Mouse (Mus musculus) CH12.LX (cell line): ENCODE results near the gene F2. TPM values are rescaled to one million over a fixed set of nuclear protein-coding genes. Genes with fewer than 3 reads are reported as not detected.
A peak's percentile ranks its signal among the peaks of the same experiment; 100 is the strongest.

Experiments used
- DNase-seq: peaks from one replicate; pipeline ENCODE4 v3.0.0-alpha.2; 2013; ENCODE audit errors: extremely low read depth
- H3K27ac ChIP-seq: 2 replicates; pipeline ENCODE4 v1.5.1; 2012; ENCODE audit warnings: low read depth, mild to moderate bottlenecking, control low read depth, moderate library complexity; ENCODE audit not compliant: insufficient read depth
- H3K27me3 ChIP-seq: replicated peaks from 2 replicates; pipeline ENCODE3; 2012; ENCODE audit warnings: inconsistent platforms
- H3K36me3 ChIP-seq, 2 experiments: replicated peaks in 1 of 2; 2 replicates each; pipeline versions ENCODE3 to v1.6.1; 2012; ENCODE audit warnings: inconsistent platforms in 1 of 2, low read length in 1 of 2, mild to moderate bottlenecking in 1 of 2, mixed read lengths in 1 of 2, moderate library complexity in 1 of 2; ENCODE audit not compliant: control insufficient read depth in 1 of 2, insufficient read depth in 1 of 2
- H3K4me1 ChIP-seq, 2 experiments: 2 replicates each; pipeline ENCODE4 v1.6.1; 2012; ENCODE audit warnings: inconsistent platforms in 1 of 2, moderate library complexity in 1 of 2; ENCODE audit not compliant: insufficient read depth in 2 of 2, control insufficient read depth in 1 of 2
- H3K4me2 ChIP-seq: 2 replicates; pipeline ENCODE4 v1.6.1; 2012; ENCODE audit warnings: low read depth, mild to moderate bottlenecking, control low read depth; ENCODE audit not compliant: poor library complexity, insufficient read depth, severe bottlenecking
- H3K4me3 ChIP-seq, 3 experiments: fragments of 150-350 bp in 1 of 3; sonication (generic) in 1 of 3; replicated peaks in 1 of 3; 2 replicates each; pipeline versions ENCODE3 to v1.5.1; 2011 to 2012; ENCODE audit warnings: low read depth in 2 of 3, low read length in 2 of 3, mild to moderate bottlenecking in 2 of 3, moderate library complexity in 2 of 3, control low read depth in 1 of 3, improper control_type of control experiment in 1 of 3, inconsistent platforms in 1 of 3, mixed read lengths in 1 of 3; ENCODE audit not compliant: poor library complexity in 1 of 3
- H3K79me2 ChIP-seq: replicated peaks from 2 replicates; pipeline ENCODE4 v1.6.1; 2012; ENCODE audit warnings: mild to moderate bottlenecking, moderate library complexity; ENCODE audit not compliant: control insufficient read depth, poor library complexity, insufficient read depth, severe bottlenecking; ENCODE audit errors: extremely low read depth
- H3K9ac ChIP-seq: 2 replicates; pipeline ENCODE4 v1.6.1; 2012; ENCODE audit warnings: low read depth, mild to moderate bottlenecking, control low read depth, moderate library complexity; ENCODE audit not compliant: insufficient read depth
- H3K9me3 ChIP-seq: replicated peaks from 2 replicates; pipeline ENCODE3; 2012; ENCODE audit warnings: low read length, inconsistent platforms, mixed read lengths
- CHD2 ChIP-seq: IDR thresholded peaks from 2 replicates; pipeline ENCODE4 v1.6.1; 2011; ENCODE audit warnings: low read length, improper control_type of control experiment
- CTCF ChIP-seq, 2 experiments: IDR thresholded peaks in 1 of 2; conservative IDR thresholded peaks in 1 of 2; 2 replicates each; pipeline ENCODE4 v1.5.1; 2011 to 2012; ENCODE audit warnings: low read depth in 2 of 2, low read length in 2 of 2, improper control_type of control experiment in 1 of 2, inconsistent platforms in 1 of 2, mild to moderate bottlenecking in 1 of 2, moderate library complexity in 1 of 2
- JUN ChIP-seq: IDR thresholded peaks from 2 replicates; pipeline ENCODE4 v1.6.1; 2011; ENCODE audit warnings: low read depth, mild to moderate bottlenecking, low read length, improper control_type of control experiment, moderate library complexity; ENCODE audit not compliant: insufficient read depth
- JUND ChIP-seq: conservative IDR thresholded peaks from 2 replicates; pipeline ENCODE4 v1.6.1; 2011; ENCODE audit warnings: low read depth, low read length, improper control_type of control experiment
- KAT2A ChIP-seq: IDR thresholded peaks from 2 replicates; pipeline ENCODE4 v1.6.1; 2012; ENCODE audit warnings: low read length, improper control_type of control experiment, inconsistent platforms; ENCODE audit not compliant: insufficient replicate concordance
- MAX ChIP-seq: IDR thresholded peaks from 2 replicates; pipeline ENCODE4 v1.6.1; 2011; ENCODE audit warnings: low read length, improper control_type of control experiment
- MXI1 ChIP-seq: IDR thresholded peaks from 2 replicates; pipeline ENCODE4 v1.6.1; 2011; ENCODE audit warnings: mild to moderate bottlenecking, low read depth, low read length, improper control_type of control experiment
- MYC ChIP-seq: IDR thresholded peaks from 2 replicates; pipeline ENCODE4 v1.6.1; 2011; ENCODE audit warnings: low read depth, mild to moderate bottlenecking, improper control_type of control experiment, low read length
- NELFE ChIP-seq: IDR thresholded peaks from 2 replicates; pipeline ENCODE4 v1.6.1; 2011; ENCODE audit warnings: low read depth, low read length, improper control_type of control experiment
- NRF1 ChIP-seq: IDR thresholded peaks from 2 replicates; pipeline ENCODE4 v1.6.1; 2014; ENCODE audit warnings: low read depth, mild to moderate bottlenecking, inconsistent platforms, low read length, improper control_type of control experiment, moderate library complexity
- PAX5 ChIP-seq: IDR thresholded peaks from 2 replicates; pipeline ENCODE4 v1.6.1; 2012; ENCODE audit warnings: low read length, inconsistent platforms, mixed read lengths
- RAD21 ChIP-seq: IDR thresholded peaks from 2 replicates; pipeline ENCODE4 v1.6.1; 2011; ENCODE audit warnings: low read depth, mild to moderate bottlenecking, low read length, improper control_type of control experiment, moderate library complexity
- RCOR1 ChIP-seq: conservative IDR thresholded peaks from 2 replicates; pipeline ENCODE4 v1.6.1; 2012; ENCODE audit warnings: low read depth, mild to moderate bottlenecking, inconsistent platforms, low read length, improper control_type of control experiment
- SMC3 ChIP-seq: IDR thresholded peaks from 2 replicates; pipeline ENCODE4 v1.6.1; 2011; ENCODE audit warnings: low read depth, low read length, improper control_type of control experiment
- TBP ChIP-seq: conservative IDR thresholded peaks from 2 replicates; pipeline ENCODE4 v1.6.1; 2011; ENCODE audit warnings: low read depth, low read length, improper control_type of control experiment
- USF1 ChIP-seq: IDR thresholded peaks from 2 replicates; pipeline ENCODE4 v1.6.1; 2014; ENCODE audit warnings: low read depth, mild to moderate bottlenecking, inconsistent platforms, low read length, improper control_type of control experiment
- USF2 ChIP-seq: conservative IDR thresholded peaks from 2 replicates; pipeline ENCODE4 v1.6.1; 2011; ENCODE audit warnings: low read depth, low read length, improper control_type of control experiment
- ZMIZ1 ChIP-seq: IDR thresholded peaks from 2 replicates; pipeline ENCODE4 v1.6.1; 2012; ENCODE audit warnings: low read depth, mild to moderate bottlenecking, inconsistent platforms, low read length, improper control_type of control experiment
- ZNF384 ChIP-seq: IDR thresholded peaks from 2 replicates; pipeline ENCODE4 v1.6.1; 2012; ENCODE audit warnings: low read depth, low read length, improper control_type of control experiment, inconsistent platforms
- dilution Hi-C: fragments of 300-500 bp; cut with MboI; formaldehyde crosslinking; loops from 2 replicates; pipeline ENCODE4 v1.14.3; 2020; ENCODE audit warnings: low sequenced_read_pairs; ENCODE audit not compliant: extremely low pct_unique_long_range_greater_than_20kb, extremely low pct_ligation_motif_present
- in situ Hi-C: fragments of 300-500 bp; cut with MboI; formaldehyde crosslinking; loops from 3 replicates; pipeline ENCODE4 v1.14.3; 2019; ENCODE audit warnings: low sequenced_read_pairs, low pct_ligation_motif_present, low pct_unique_long_range_greater_than_20kb, mixed read lengths
- polyA plus RNA-seq: library from polyadenylated mRNA; unstranded; fragments of >175 nt; gene quantifications from 2 replicates; pipeline ENCODE4 v1.2.1, GENCODE M21; 2012; ENCODE audit warnings: low read depth; ENCODE audit not compliant: insufficient read length
- total RNA-seq, 2 experiments: library from RNA; depleted of rRNA; stranded (reverse); fragments of 300-350 nt in 1 of 2; fragments of >200 nt in 1 of 2; gene quantifications; 2 replicates each; pipeline ENCODE4 v1.2.3; 2012 to 2014

Gene F2
- total and polyA plus RNA-seq, 3 experiments, result 0.04 TPM; not detected in 2

GRCm38 (mm10) chr2:91649553-91650359 lies 13.5 kb upstream of the F2 start, which contains the start of the genes Zfp408 and Arhgap1 (continued):
- TF ChIP-seq JUND (peak; percentile 54; the same call in 1 of the 2 replicates), KAT2A (peak; percentile 94), JUN (no peak), MAX (peak; percentile 86), RCOR1 (peak; percentile 39; the same call in 1 of the 2 replicates), TBP (peak; percentile 88), USF1 (peak; percentile 83), NRF1 (0 out of 2 replicates have a peak, but pooled peaks have one; percentile 55), PAX5 (no peak), SMC3 (no peak)

- no peaks in the 10 kb centered on the region for H3K9me3 ChIP-seq
- H3K36me3 ChIP-seq, result peaks cover 43 to 64% of the 10 kb centered on the region in 2 experiments
- no peak for DNase-seq
- peaks cover 2 to 25% of the 10 kb centered on the region in 2 experiments; a peak in 3 of 4 replicates for H3K4me1 ChIP-seq
- dilution Hi-C loops (no loop called here), in situ Hi-C loops (no loop called here)
- H3K4me3 ChIP-seq, result peak overlapping the region; percentile 93 to 99 (median 95)
- H3K27ac ChIP-seq, result no peak overlapping the region; the same call in 1 of the 2 replicates
- H3K9ac ChIP-seq, result peak overlapping the region; percentile 98
- no peaks in the 10 kb centered on the region for H3K27me3 ChIP-seq
- no peak for TF ChIP-seq CHD2
- no peak for TF ChIP-seq ZMIZ1
- TF ChIP-seq NELFE, result no peak
- TF ChIP-seq JUN, result no peak
- peaks cover 27% of the 10 kb centered on the region for H3K79me2 ChIP-seq
- peak overlapping the region; percentile 82 for H3K4me2 ChIP-seq
Measured at GRCm38 (mm10) chr2:91649152-91649551, 12.9 kb upstream of the F2 start.

- Histone ChIP-seq H3K9ac (no peak overlapping the region), H3K4me1 (peaks cover 2 to 22% of the 10 kb centered on the region in 2 experiments; a peak in 3 of 4 replicates), H3K79me2 (peaks cover 26% of the 10 kb centered on the region), H3K27ac (no peak overlapping the region), H3K9me3 (no peaks in the 10 kb centered on the region), H3K4me2 (no peak overlapping the region), H3K27me3 (no peaks in the 10 kb centered on the region), H3K36me3 (peaks cover 46 to 63% of the 10 kb centered on the region in 2 experiments), H3K4me3 (no peak overlapping the region)
- dilution Hi-C loops (no loop called here), in situ Hi-C loops (no loop called here)
- TF ChIP-seq JUN (no peak), MAX (peak; percentile 67), NRF1 (no peak), CTCF (conservative IDR thresholded peaks at IDR 0.05 in 1 of 2, IDR thresholded peaks at IDR 0.05 in 1 of 2; ENCODE audit: low read depth in 2 of 2, low read length in 2 of 2) (peak; percentile 70 to 72), RAD21 (peak; percentile 45), MYC (peak; percentile 85), USF2 (no peak), MXI1 (0 out of 2 replicates have a peak, but pooled peaks have one; percentile 33), ZNF384 (no peak), SMC3 (peak; percentile 45; the same call in 1 of the 2 replicates)
- peak; percentile 77 for DNase-seq
Measured at GRCm38 (mm10) chr2:91646733-91647132, 10.5 kb upstream of the F2 start.
